Mouse (Mus musculus) embryonic stem cell, embryonic (primary cell): Measurements from ENCODE around the gene Cox10.

Experiments
- CTCF ChIA-PET, 4 experiments: fragments of 300-600 bp in 2 of 4; fragments of 350-600 bp in 2 of 4; sonication (Branson Sonifier 250); formaldehyde crosslinking; loops; one replicate each; lab custom pipeline; 2022; ENCODE audit warnings: inconsistent platforms in 2 of 4; lab: Charles Lee
- POLR2A ChIA-PET, 4 experiments: fragments of 300-600 bp in 2 of 4; fragments of 350-600 bp in 2 of 4; sonication (Branson Sonifier 250); formaldehyde crosslinking; loops; one replicate each; lab custom pipeline; 2022; ENCODE audit warnings: antibody characterized with exemption in 4 of 4, inconsistent platforms in 1 of 4; lab: Charles Lee

Cox10 gene

GRCm38 (mm10) chr11:63919211-63920098 is 159.8 kb downstream of the Cox10 start:
- POLR2A ChIA-PET = interaction anchor here in 3 of 4 experiments (0.7 to 8.2 kb wide), 8 partner anchors 13 to 525 kb away, joined by 3 to 108 read pairs (median 3); partner anchors contain the start of gene Cox10 (in 1 of the 3)
- CTCF ChIA-PET = no interaction called here

GRCm38 (mm10) chr11:63918321-63919105 is 160.8 kb downstream of the Cox10 start:
- ChIA-PET POLR2A (interaction anchor here in 3 of 4 experiments (0.7 to 1.4 kb wide), 7 partner anchors 12 to 1133 kb away, joined by 3 to 5 read pairs (median 3); partner anchors contain the start of gene Cox10 (in 1 of the 3)), CTCF (interaction anchor here in 1 of 4 experiments (0.6 kb wide), 1 partner anchor 502 kb away, joined by 3 read pairs; no protein-coding TSS in a partner anchor)

GRCm38 (mm10) chr11:63917561-63917960 is 161.7 kb downstream of the Cox10 start:
- CTCF ChIA-PET = interaction anchor here in 1 of 4 experiments (1.1 kb wide), 1 partner anchor 13 kb away, joined by 6 read pairs; no protein-coding TSS in a partner anchor
- POLR2A ChIA-PET = interaction anchor here in 2 of 4 experiments (1.1 to 1.6 kb wide), 2 partner anchors 39 to 110 kb away, joined by 3 to 4 read pairs; no protein-coding TSS in a partner anchor

GRCm38 (mm10) chr11:63914388-63914787 is 164.9 kb downstream of the Cox10 start:
- ChIA-PET POLR2A (interaction anchor here in 3 of 4 experiments (0.6 to 2.0 kb wide), 24 partner anchors 9 to 1363 kb away, joined by 3 to 21 read pairs (median 4); partner anchors contain the start of genes Ubb (in 2 of the 3), Cox10 (in 1 of the 3) and Hs3st3a1 (in 1 of the 3)), CTCF (interaction anchor here (0.6 to 1.4 kb wide), 7 partner anchors 9 to 681 kb away, joined by 3 to 5 read pairs (median 3); no protein-coding TSS in a partner anchor)

- POLR2A ChIA-PET = interaction anchor here in 3 of 4 experiments (0.9 to 2.0 kb wide), 22 partner anchors 8 to 1363 kb away, joined by 3 to 21 read pairs (median 5); partner anchors contain the start of genes Ubb (in 2 of the 3), Cox10 (in 1 of the 3) and Hs3st3a1 (in 1 of the 3)
- CTCF ChIA-PET = interaction anchor here in 3 of 4 experiments (0.7 to 1.4 kb wide), 4 partner anchors 8 to 409 kb away, joined by 3 to 5 read pairs (median 4); no protein-coding TSS in a partner anchor
Measured at GRCm38 (mm10) chr11:63913936-63914335, 165.3 kb downstream of the Cox10 start.
